Mouse (Mus musculus): ENCODE data around the gene Slc25a39. TPM values are rescaled to one million over a fixed set of nuclear protein-coding genes. Genes with fewer than 3 reads are reported as not detected.

Gene Slc25a39
- polyA plus RNA-seq, 1 experiment, result 290 TPM

DNA sequence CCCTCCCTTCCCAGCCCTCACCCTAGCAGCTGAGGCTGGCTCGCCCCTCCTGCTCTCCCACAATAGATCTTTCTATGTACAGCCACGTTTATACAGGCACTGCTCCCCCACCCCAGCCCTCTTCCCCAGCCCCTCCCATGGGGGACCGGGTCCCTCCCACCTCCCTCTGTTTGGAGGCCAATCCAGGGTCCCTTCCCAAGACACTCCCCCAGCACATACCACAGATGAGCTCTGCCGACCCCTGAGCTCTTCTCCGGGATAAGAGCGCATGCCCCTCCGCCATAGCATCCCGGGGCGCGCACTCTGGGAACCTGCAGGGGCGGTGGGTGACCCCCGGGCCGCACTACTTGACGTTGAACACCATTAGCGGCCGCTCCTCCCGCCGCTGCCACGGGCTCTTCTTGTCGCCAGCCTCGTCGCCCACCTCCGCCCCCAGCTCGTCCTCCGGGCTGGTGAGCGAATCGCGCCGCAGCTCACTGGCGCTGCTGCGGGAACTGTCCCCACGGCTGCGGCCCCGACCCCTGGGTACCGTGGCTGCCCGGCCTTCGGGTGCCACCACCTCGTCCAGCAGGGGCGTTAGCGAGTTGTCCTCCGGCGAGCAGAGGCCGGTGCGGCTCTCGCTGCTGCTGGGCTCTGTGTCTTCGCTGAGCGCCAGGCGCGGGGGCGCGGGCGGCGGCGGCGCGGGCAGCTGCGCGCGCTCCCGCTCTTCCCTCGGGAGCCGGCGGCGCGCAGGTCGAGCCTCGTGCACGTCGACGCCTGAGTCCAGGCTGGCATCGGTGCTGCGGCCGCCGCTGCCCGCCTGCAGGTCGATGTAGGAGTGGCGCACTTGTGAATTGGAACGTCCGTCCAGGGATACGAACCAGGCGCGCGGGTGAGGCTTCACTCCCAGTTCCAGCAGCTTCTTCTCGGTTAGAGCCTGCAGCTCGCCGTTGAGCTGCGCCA, 29.6 kb upstream of the Slc25a39 start:
- peak overlapping the region; percentile 58 for H3K4me3 ChIP-seq (replicated peaks; ENCODE audit: extremely low read depth, low read depth, low read length)
- no peak for DNase-seq
- H3K4me1 ChIP-seq (ENCODE audit: control insufficient read depth, insufficient read depth, low read length), result peaks cover 4% of the 10 kb centered on the region
- no peak for TF ChIP-seq CTCF (IDR thresholded peaks at IDR 0.05; ENCODE audit: insufficient read depth, low read length)
- no peak for TF ChIP-seq POLR2A (IDR thresholded peaks at IDR 0.05; ENCODE audit: borderline replicate concordance, extremely low read depth, low read depth, low read length)
- 44% methylated on average over 87 of the region's 87 CpGs for WGBS

- no peak overlapping the region for H3K4me3 ChIP-seq (replicated peaks; ENCODE audit: extremely low read depth, low read depth, low read length)
- 84% methylated on average over 10 of the region's 10 CpGs for WGBS
- no peak for DNase-seq
- peaks cover 7% of the 10 kb centered on the region for H3K4me1 ChIP-seq (ENCODE audit: control insufficient read depth, insufficient read depth, low read length)
- TF ChIP-seq POLR2A (IDR thresholded peaks at IDR 0.05; ENCODE audit: borderline replicate concordance, extremely low read depth, low read depth, low read length) (no peak), CTCF (IDR thresholded peaks at IDR 0.05; ENCODE audit: insufficient read depth, low read length) (no peak)
Measured at GRCm38 (mm10) chr11:102436471-102436790, 28.7 kb upstream of the Slc25a39 start.

DNA sequence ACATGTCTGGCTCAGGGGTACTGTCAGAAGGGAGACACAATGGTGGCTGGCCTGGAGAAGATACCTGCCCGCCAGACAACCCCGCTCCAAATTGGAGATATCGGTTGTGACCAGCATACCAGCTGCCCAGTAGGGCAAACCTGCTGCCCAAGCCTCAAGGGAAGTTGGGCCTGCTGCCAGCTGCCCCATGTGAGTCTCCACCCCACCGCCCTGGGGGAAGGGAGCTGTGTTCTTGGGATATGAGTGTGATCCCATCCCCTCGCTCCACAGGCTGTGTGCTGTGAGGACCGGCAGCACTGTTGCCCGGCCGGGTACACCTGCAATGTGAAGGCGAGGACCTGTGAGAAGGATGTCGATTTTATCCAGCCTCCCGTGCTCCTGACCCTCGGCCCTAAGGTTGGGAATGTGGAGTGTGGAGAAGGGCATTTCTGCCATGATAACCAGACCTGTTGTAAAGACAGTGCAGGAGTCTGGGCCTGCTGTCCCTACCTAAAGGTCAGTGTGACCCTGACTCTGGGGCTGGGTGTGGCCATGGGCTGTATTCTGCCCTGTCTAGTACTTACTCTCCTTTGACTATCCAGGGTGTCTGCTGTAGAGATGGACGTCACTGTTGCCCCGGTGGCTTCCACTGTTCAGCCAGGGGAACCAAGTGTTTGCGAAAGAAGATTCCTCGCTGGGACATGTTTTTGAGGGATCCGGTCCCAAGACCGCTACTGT, 28.2 kb upstream of the Slc25a39 start:
- Histone ChIP-seq H3K4me3 (replicated peaks; ENCODE audit: extremely low read depth, low read depth, low read length) (no peak overlapping the region), H3K4me1 (ENCODE audit: control insufficient read depth, insufficient read depth, low read length) (peaks cover 11% of the 10 kb centered on the region)
- TF ChIP-seq CTCF (IDR thresholded peaks at IDR 0.05; ENCODE audit: insufficient read depth, low read length) (no peak), POLR2A (IDR thresholded peaks at IDR 0.05; ENCODE audit: borderline replicate concordance, extremely low read depth, low read depth, low read length) (no peak)
- no peak for DNase-seq
- 88% methylated on average over 18 of the region's 18 CpGs for WGBS

GRCm38 (mm10) chr11:102434816-102435705, 27.3 kb upstream of the Slc25a39 start:
- 90% methylated on average over 11 of the region's 11 CpGs for WGBS
- Histone ChIP-seq H3K4me1 (ENCODE audit: control insufficient read depth, insufficient read depth, low read length) (peaks cover 11% of the 10 kb centered on the region), H3K4me3 (replicated peaks; ENCODE audit: extremely low read depth, low read depth, low read length) (no peak overlapping the region)
- no peak for DNase-seq
- no peak for TF ChIP-seq CTCF (IDR thresholded peaks at IDR 0.05; ENCODE audit: insufficient read depth, low read length)
- TF ChIP-seq POLR2A (IDR thresholded peaks at IDR 0.05; ENCODE audit: borderline replicate concordance, extremely low read depth, low read depth, low read length), result no peak

DNA sequence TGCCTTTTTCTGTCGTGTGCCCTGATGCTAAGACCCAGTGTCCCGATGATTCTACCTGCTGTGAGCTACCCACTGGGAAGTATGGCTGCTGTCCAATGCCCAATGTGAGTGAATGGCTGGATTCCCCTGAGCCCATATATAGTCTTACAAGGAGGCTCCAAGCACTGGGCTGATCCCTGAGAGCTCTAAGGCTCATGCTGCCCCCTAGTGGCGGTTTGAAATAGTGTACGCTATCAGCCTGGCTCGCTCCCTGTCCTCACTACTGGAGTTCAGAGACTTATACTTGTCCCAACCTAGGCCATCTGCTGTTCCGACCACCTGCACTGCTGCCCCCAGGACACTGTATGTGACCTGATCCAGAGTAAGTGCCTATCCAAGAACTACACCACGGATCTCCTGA, 26.7 kb upstream of the Slc25a39 start:
- 12% methylated on average over 7 of the region's 7 CpGs for WGBS
- peak; percentile 93 for TF ChIP-seq CTCF (IDR thresholded peaks at IDR 0.05; ENCODE audit: insufficient read depth, low read length)
- no peak for TF ChIP-seq POLR2A (IDR thresholded peaks at IDR 0.05; ENCODE audit: borderline replicate concordance, extremely low read depth, low read depth, low read length)
- Histone ChIP-seq H3K4me3 (replicated peaks; ENCODE audit: extremely low read depth, low read depth, low read length) (no peak overlapping the region), H3K4me1 (ENCODE audit: control insufficient read depth, insufficient read depth, low read length) (peaks cover 16% of the 10 kb centered on the region)
- DNase-seq, result peak; percentile 85

GRCm38 (mm10) chr11:102433866-102434265, 26.1 kb upstream of the Slc25a39 start:
- peaks cover 16% of the 10 kb centered on the region for H3K4me1 ChIP-seq (ENCODE audit: control insufficient read depth, insufficient read depth, low read length)
- DNase-seq, result no peak
- 95% methylated on average over 7 of the region's 7 CpGs for WGBS
- TF ChIP-seq CTCF (IDR thresholded peaks at IDR 0.05; ENCODE audit: insufficient read depth, low read length), result no peak
- no peak for TF ChIP-seq POLR2A (IDR thresholded peaks at IDR 0.05; ENCODE audit: borderline replicate concordance, extremely low read depth, low read depth, low read length)
- no peak overlapping the region for H3K4me3 ChIP-seq (replicated peaks; ENCODE audit: extremely low read depth, low read depth, low read length)

DNA sequence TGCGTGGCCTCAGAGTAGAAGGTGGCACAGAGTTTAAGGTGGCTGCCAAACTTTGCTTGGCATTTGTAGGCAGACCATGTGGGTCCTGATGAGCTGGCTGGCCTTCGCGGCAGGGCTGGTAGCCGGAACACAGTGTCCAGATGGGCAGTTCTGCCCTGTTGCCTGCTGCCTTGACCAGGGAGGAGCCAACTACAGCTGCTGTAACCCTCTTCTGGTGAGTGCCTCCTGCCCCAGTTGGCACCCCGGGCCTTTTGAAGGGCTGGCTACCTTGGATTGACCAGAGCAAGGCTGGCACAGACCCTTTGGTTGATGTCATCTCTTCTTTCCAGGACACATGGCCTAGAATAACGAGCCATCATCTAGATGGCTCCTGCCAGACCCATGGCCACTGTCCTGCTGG, 25.1 kb upstream of the Slc25a39 start:
- no peak for TF ChIP-seq CTCF (IDR thresholded peaks at IDR 0.05; ENCODE audit: insufficient read depth, low read length)
- no peak for TF ChIP-seq POLR2A (IDR thresholded peaks at IDR 0.05; ENCODE audit: borderline replicate concordance, extremely low read depth, low read depth, low read length)
- WGBS, result 75% methylated on average over 6 of the region's 6 CpGs
- Histone ChIP-seq H3K4me1 (ENCODE audit: control insufficient read depth, insufficient read depth, low read length) (peaks cover 16% of the 10 kb centered on the region), H3K4me3 (replicated peaks; ENCODE audit: extremely low read depth, low read depth, low read length) (no peak overlapping the region)
- DNase-seq, result no peak

DNA sequence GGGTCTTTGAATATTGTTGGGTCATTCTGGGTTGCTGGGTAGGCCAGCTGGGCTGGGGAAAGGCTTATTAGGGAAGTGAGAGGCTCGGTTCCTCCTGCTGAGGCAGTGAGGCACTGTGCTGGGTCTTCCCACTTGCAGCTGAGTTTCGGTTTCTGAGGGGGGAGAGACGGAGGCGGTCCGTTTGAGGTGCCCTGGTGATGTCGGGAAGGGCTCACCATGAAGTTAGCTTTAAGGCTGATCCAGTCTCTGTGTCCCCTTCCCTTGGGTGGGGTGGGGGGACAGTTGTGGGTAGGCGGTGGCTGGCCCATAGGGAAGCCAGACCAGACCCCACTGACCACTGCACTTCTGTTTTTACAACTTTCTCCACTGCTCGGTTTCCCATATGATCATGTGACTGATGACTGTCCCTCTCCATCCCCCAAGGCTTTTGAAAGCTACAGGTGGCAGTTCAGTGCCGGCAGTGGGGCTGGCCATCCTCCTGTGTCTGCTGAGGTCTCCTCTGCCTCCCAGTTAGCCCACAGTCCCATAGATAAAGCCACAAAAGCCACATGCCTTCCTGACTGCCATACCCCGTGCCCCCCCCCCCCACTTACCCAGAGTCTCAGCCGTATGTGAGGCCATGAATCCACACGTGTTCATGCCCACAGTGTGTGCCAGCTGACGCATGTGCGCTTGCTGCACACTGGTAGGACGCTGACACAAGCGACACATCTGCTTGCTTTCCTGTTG, 24.5 kb upstream of the Slc25a39 start:
- DNase-seq, result no peak
- peak overlapping the region; percentile 8 for H3K4me3 ChIP-seq (replicated peaks; ENCODE audit: extremely low read depth, low read depth, low read length)
- TF ChIP-seq POLR2A (IDR thresholded peaks at IDR 0.05; ENCODE audit: borderline replicate concordance, extremely low read depth, low read depth, low read length) (no peak), CTCF (IDR thresholded peaks at IDR 0.05; ENCODE audit: insufficient read depth, low read length) (no peak)
- WGBS, result 51% methylated on average over 16 of the region's 16 CpGs
- H3K4me1 ChIP-seq (ENCODE audit: control insufficient read depth, insufficient read depth, low read length), result peaks cover 16% of the 10 kb centered on the region
